Mouse (Mus musculus): ENCODE measurements around the gene Atf6. TPM values are rescaled to one million over a fixed set of nuclear protein-coding genes. Genes with fewer than 3 reads are reported as not detected.

Gene Atf6
- polyA plus RNA-seq (2017; shearing (Covaris generic)): 12.6 TPM

DNA sequence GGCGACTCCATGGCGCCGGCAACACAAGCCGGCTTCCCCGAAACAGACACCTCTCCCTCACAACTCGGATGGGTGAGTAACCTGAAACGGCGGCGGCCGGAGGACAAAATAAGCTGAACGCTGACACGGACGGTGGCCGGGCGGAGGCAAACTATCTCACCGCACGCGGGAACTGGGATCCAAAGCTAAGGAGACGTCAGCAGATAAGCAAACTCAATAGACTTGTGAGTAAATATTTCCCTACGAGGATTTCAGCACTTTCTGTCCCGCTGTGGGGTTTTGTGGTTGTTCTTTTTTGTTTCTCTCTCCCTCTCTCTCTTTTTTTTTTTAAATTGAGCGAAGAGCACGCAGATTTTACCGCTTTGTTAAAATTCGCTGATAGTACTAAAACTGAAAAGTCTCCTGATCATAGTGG is at the start of gene Atf6:
Gene Atf6, minus strand, starts transcription at position 81 of the 415 bp plus-strand sequence.

DNA sequence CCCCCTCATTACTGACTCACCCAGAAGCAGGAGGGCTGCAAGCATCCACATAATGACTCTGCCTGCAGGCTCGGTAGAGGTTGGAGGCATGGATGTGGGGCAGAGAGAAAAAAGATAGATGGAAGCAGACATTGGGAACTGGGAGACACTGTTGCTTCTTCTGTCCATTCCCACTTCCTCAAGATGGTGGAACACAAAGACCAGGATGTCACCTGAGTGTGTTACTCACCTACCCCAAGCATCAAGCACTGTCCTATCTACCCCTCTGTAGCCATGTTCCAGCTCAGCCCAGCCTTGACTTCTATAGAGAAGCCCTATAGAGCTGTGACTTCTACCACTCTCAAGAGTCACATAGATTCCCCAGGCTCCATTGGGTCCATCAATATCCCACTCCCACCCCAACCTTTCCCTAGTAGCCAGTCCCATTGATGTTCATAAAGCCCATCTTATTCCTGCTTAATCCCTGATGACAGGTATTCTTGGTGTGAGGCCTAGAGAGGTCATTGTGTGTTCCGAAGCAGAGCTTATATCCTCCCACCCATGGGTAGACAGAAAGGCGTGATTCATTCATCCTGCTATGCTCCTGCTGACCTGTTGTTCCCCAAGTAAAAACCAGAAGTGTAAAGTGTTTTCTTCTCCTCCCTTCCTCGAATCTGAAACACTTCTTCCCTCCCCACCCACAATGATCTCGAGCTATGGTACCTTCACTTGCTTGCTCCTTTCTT is 45.5 kb upstream of the Atf6 start, which contains the start of gene Fcrlb:
Gene Fcrlb, minus strand, starts transcription at position 51 of the 725 bp plus-strand sequence.

DNA sequence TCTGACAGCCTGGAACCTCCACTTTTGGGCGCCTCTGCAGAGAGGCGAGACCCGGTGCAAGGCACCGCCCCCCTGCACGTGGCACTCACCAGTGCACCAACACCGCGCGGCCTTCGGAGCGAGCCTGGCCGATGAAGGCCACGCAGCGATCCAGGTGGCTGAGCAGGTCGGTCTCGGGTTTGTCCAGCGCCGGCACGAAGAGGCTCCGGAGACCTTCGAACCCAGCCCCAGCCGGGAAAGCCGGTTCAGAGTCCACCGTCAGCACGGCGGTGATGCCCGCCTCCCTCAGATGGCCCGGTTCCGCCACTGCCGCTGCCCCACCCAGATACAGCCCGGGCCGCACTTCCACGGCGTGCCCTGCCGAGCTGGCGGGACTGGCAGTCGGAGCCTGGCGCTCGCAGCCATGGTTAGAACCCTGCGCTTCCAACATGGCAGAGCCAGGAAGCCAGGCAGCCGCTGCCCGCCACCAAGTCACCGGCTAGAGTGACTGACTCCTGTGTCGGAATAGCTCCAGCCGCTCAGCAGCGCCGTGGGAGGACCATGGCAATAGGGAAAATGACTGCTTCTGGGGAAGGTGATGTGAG is 17.5 kb upstream of the Atf6 start, which contains the start of the genes Gm26620 and Dusp12:
Gene Gm26620, plus strand, starts transcription at position 88 of the 584 bp plus-strand sequence.
Gene Dusp12, minus strand, starts transcription at position 563 of the 584 bp plus-strand sequence.

Other genes starting within 250 kb of the Atf6 start
- gene Olfml2b, start 223.2 kb downstream of the Atf6 start, polyA plus RNA-seq (2017; shearing (Covaris generic)): not detected
- not detected for gene Gm26620, start 17.3 kb upstream of the Atf6 start, polyA plus RNA-seq (2017; shearing (Covaris generic))
- gene Dusp12, start 17.8 kb upstream of the Atf6 start, polyA plus RNA-seq (2017; shearing (Covaris generic)): 32.9 TPM
- gene Fcrlb, start 45.2 kb upstream of the Atf6 start, polyA plus RNA-seq (2017; shearing (Covaris generic)): not detected
- 0.62 TPM for gene Fcrla, start 59.8 kb upstream of the Atf6 start, polyA plus RNA-seq (2017; shearing (Covaris generic))
- gene Fcgr2b, start 108.8 kb upstream of the Atf6 start, polyA plus RNA-seq (2017; shearing (Covaris generic)): 1.4 TPM
- gene Fcgr4, start 151.1 kb upstream of the Atf6 start, polyA plus RNA-seq (2017; shearing (Covaris generic)): 0.66 TPM
- gene Fcgr3, start 197.2 kb upstream of the Atf6 start, polyA plus RNA-seq (2017; shearing (Covaris generic)): 1.9 TPM
- 2.1 TPM for gene Cfap126, start 246.1 kb upstream of the Atf6 start, polyA plus RNA-seq (2017; shearing (Covaris generic))

Data from activated CD4-positive, CD25-positive, alpha-beta regulatory T cell, adult 9 weeks (primary cell).